Mouse (Mus musculus) hindbrain, embryonic 12.5 days (tissue): ENCODE results near the gene 9430007A20Rik. TPM values are rescaled to one million over a fixed set of nuclear protein-coding genes. Genes with fewer than 3 reads are reported as not detected.
"Not testable (repeated sequence)": the region's sequence is repeated elsewhere in the genome, so short reads cannot be mapped to it uniquely, and the experiment has no call there.

Experiments used
- ATAC-seq: fragments of 200-750 bp; cut with Nextera tagmentation; 2 replicates; pipeline ENCODE4 v1.8.0; 2017; ENCODE audit warnings: moderate TSS enrichment; ENCODE audit not compliant: low FRiP score
- H3K27ac ChIP-seq: fragments of 300-500 bp; sonication (generic); 2 replicates; pipeline ENCODE4 v1.5.1; 2016; ENCODE audit warnings: mild to moderate bottlenecking
- H3K27me3 ChIP-seq: fragments of 300-500 bp; sonication (generic); 2 replicates; pipeline ENCODE4 v1.6.1; 2016; ENCODE audit warnings: mild to moderate bottlenecking
- H3K36me3 ChIP-seq: fragments of 300-500 bp; sonication (generic); 2 replicates; pipeline ENCODE4 v1.6.1; 2016; ENCODE audit warnings: mild to moderate bottlenecking
- H3K4me1 ChIP-seq: fragments of 300-500 bp; sonication (generic); 2 replicates; pipeline ENCODE4 v1.6.1; 2016
- H3K4me2 ChIP-seq: fragments of 300-500 bp; sonication (generic); replicated peaks from 2 replicates; pipeline ENCODE4 v1.6.1; 2016; ENCODE audit warnings: mild to moderate bottlenecking
- H3K4me3 ChIP-seq: fragments of 300-500 bp; sonication (generic); 2 replicates; pipeline ENCODE4 v1.5.1; 2016; ENCODE audit warnings: mild to moderate bottlenecking
- H3K9ac ChIP-seq: fragments of 300-500 bp; sonication (generic); 2 replicates; pipeline ENCODE4 v1.6.1; 2016; ENCODE audit warnings: mild to moderate bottlenecking, moderate library complexity
- H3K9me3 ChIP-seq: fragments of 300-500 bp; sonication (generic); replicated peaks from 2 replicates; pipeline ENCODE4 v1.6.1; 2016; ENCODE audit warnings: mild to moderate bottlenecking
- WGBS: fragments of 180-500 bp; shearing (Covaris S2); methylation state at CpG from one replicate; pipeline ENCODE4 v1.1.7; 2016; 5-methylcytosine and 5-hydroxymethylcytosine counted together
- polyA plus RNA-seq: library from polyadenylated mRNA; unstranded; fragments of >200 nt; fragmentation: Nextera tagmentation; extraction: Ambion mirVana; gene quantifications from 2 replicates; pipeline ENCODE4 v1.2.1, GENCODE M21; 2016

9430007A20Rik gene
- not detected in 2 replicates for polyA plus RNA-seq

GRCm38 (mm10) chr4:144519522-144519921 lies at the start of gene 9430007A20Rik:
Gene 9430007A20Rik, plus strand, starts transcription at chr4:144519822.
- no peak for ATAC-seq
- Histone ChIP-seq H3K36me3 (no peaks in the 10 kb centered on the region), H3K27me3 (no peaks in the 10 kb centered on the region), H3K4me3 (no peak within 1 kb of the TSS), H3K4me2 (no peak within 1 kb of the TSS), H3K4me1 (no peaks in the 10 kb centered on the region), H3K9ac (no peak within 1 kb of the TSS), H3K27ac (no peak within 1 kb of the TSS), H3K9me3 (peaks cover 45% of the 10 kb centered on the region)
- WGBS = 77% methylated on average over 5 of the region's 5 CpGs

GRCm38 (mm10) chr4:144493331-144493730 lies 26.3 kb upstream of the 9430007A20Rik start:
- Histone ChIP-seq H3K36me3 (no peaks in the 10 kb centered on the region), H3K27ac (no peak overlapping the region), H3K9me3 (peaks cover 29% of the 10 kb centered on the region), H3K4me1 (no peaks in the 10 kb centered on the region), H3K4me3 (no peak overlapping the region), H3K9ac (no peak overlapping the region), H3K4me2 (no peak overlapping the region), H3K27me3 (no peaks in the 10 kb centered on the region)
- ATAC-seq = no peak

GRCm38 (mm10) chr4:144506518-144506917 lies 13.1 kb upstream of the 9430007A20Rik start:
- Histone ChIP-seq H3K4me1 (no peaks in the 10 kb centered on the region), H3K4me3 (no peak overlapping the region), H3K27me3 (no peaks in the 10 kb centered on the region), H3K36me3 (no peaks in the 10 kb centered on the region), H3K4me2 (no peak overlapping the region), H3K9ac (no peak overlapping the region), H3K27ac (no peak overlapping the region), H3K9me3 (peaks cover 31% of the 10 kb centered on the region)
- ATAC-seq = no peak
- 81% methylated on average over 1 of the region's 1 CpGs for WGBS

DNA sequence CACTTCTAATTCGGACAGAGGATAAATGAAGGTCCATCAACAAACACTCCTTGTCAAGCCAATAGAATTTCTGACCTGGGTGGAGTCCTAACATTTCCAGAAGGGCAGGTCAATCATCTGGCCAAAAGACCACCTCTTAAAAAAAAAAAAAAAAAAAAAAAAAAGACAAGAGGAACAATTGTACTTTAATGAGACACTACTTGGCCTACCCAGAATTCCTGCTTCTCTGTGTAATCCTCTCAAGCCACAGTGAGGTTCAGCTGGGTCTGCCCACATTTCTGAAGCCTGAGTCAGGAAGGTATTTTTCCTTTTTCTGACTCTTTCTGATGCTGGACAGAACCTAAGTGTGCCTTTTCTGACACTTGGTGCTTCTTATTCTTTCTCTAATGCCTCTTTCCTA lies 25.1 kb downstream of the 9430007A20Rik start:
- WGBS = 83% methylated on average over 1 of the region's 1 CpGs
- no peak overlapping the region for H3K9ac ChIP-seq
- H3K27ac ChIP-seq = no peak overlapping the region
- no peaks in the 10 kb centered on the region for H3K27me3 ChIP-seq
- H3K4me1 ChIP-seq = no peaks in the 10 kb centered on the region
- H3K4me2 ChIP-seq = no peak overlapping the region
- no peak for ATAC-seq
- H3K9me3 ChIP-seq = peaks cover 52% of the 10 kb centered on the region
- no peak overlapping the region for H3K4me3 ChIP-seq
- no peaks in the 10 kb centered on the region for H3K36me3 ChIP-seq

GRCm38 (mm10) chr4:144545339-144545738 lies 25.7 kb downstream of the 9430007A20Rik start:
- not testable (repeated sequence) for H3K9ac ChIP-seq, H3K27ac ChIP-seq, H3K4me3 ChIP-seq, H3K4me1 ChIP-seq, H3K27me3 ChIP-seq, H3K36me3 ChIP-seq, ATAC-seq, H3K4me2 ChIP-seq
- WGBS = 93% methylated on average over 13 of the region's 13 CpGs
- peaks cover 52% of the 10 kb centered on the region for H3K9me3 ChIP-seq

DNA sequence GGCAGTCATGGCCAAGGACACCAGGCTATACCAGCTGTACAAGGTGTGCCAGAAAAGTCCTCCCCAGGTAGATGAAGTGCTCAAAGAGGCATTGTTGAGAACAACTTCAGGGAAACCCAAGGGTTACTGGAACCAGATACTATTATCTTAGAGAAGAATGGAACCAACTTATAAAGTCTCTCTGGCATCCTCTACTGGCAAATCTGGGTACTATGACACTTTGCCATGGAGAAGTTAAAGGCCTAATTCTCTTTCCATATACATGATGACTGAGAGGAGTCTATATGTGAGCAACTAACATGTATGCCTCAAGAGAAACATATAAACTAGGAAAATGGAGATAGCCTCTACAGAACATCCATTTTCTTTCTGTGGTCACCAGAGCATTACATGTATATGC lies 31.5 kb downstream of the 9430007A20Rik start:
- Histone ChIP-seq H3K4me1 (no peaks in the 10 kb centered on the region), H3K9ac (no peak overlapping the region), H3K9me3 (peaks cover 48% of the 10 kb centered on the region), H3K4me2 (no peak overlapping the region), H3K4me3 (no peak overlapping the region), H3K27ac (no peak overlapping the region), H3K36me3 (no peaks in the 10 kb centered on the region), H3K27me3 (no peaks in the 10 kb centered on the region)
- no peak for ATAC-seq

GRCm38 (mm10) chr4:144559792-144560191 lies 40.2 kb downstream of the 9430007A20Rik start:
- H3K4me3 ChIP-seq = no peak overlapping the region
- no peak overlapping the region for H3K27ac ChIP-seq
- H3K36me3 ChIP-seq = no peaks in the 10 kb centered on the region
- no peak overlapping the region for H3K9ac ChIP-seq
- no peaks in the 10 kb centered on the region for H3K4me1 ChIP-seq
- no peak for ATAC-seq
- H3K4me2 ChIP-seq = no peak overlapping the region
- H3K9me3 ChIP-seq = peaks cover 77% of the 10 kb centered on the region
- H3K27me3 ChIP-seq = no peaks in the 10 kb centered on the region

GRCm38 (mm10) chr4:144561205-144561604 lies 41.6 kb downstream of the 9430007A20Rik start:
- Histone ChIP-seq H3K27me3 (no peaks in the 10 kb centered on the region), H3K27ac (no peak overlapping the region), H3K9ac (no peak overlapping the region), H3K4me1 (no peaks in the 10 kb centered on the region), H3K4me3 (no peak overlapping the region), H3K9me3 (peaks cover 76% of the 10 kb centered on the region), H3K36me3 (no peaks in the 10 kb centered on the region), H3K4me2 (no peak overlapping the region)
- WGBS = 66% methylated on average over 2 of the region's 2 CpGs
- ATAC-seq = no peak

- H3K9ac ChIP-seq = no peak within 1 kb of the TSS
- WGBS = 100% methylated on average over 1 of the region's 1 CpGs
- H3K27ac ChIP-seq = no peak within 1 kb of the TSS
- no peaks in the 10 kb centered on the region for H3K36me3 ChIP-seq
- no peak within 1 kb of the TSS for H3K4me3 ChIP-seq
- no peak for ATAC-seq
- H3K9me3 ChIP-seq = peaks cover 50% of the 10 kb centered on the region
- no peaks in the 10 kb centered on the region for H3K4me1 ChIP-seq
- no peaks in the 10 kb centered on the region for H3K27me3 ChIP-seq
- no peak within 1 kb of the TSS for H3K4me2 ChIP-seq
These were observed 45.4 kb downstream of the 9430007A20Rik start, which contains the start of gene Gm13124 for GRCm38 (mm10) chr4:144565034-144565433. Gene Gm13124, minus strand, starts transcription at chr4:144565134.

DNA sequence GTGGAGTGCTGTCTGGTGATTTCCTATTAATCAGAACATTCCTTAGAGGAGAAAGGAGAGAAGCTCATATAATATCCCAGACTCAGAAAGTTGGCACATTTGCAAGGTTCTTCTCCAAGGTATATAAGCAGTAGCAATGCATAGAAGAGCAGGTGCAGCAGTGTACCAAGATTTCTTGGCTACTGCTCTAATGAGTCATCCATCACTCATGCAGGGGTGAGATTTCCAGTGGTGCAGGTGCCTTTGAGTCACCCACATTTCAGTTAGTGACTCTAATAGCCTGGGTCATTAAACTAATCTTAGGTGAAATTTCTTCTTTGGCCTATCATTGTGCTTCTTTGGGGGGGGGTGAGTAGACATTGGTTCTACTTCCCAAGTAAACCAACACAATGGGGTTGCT lies 48.1 kb downstream of the 9430007A20Rik start:
- ATAC-seq = no peak
- H3K27me3 ChIP-seq = no peaks in the 10 kb centered on the region
- no peak overlapping the region for H3K4me2 ChIP-seq
- no peak overlapping the region for H3K4me3 ChIP-seq
- H3K9ac ChIP-seq = no peak overlapping the region
- no peaks in the 10 kb centered on the region for H3K36me3 ChIP-seq
- H3K4me1 ChIP-seq = no peaks in the 10 kb centered on the region
- peaks cover 24% of the 10 kb centered on the region for H3K9me3 ChIP-seq
- H3K27ac ChIP-seq = no peak overlapping the region

Other genes with a start within 250 kb of the 9430007A20Rik start
- gene Pramel5, start 239.3 kb upstream of the 9430007A20Rik start, polyA plus RNA-seq = not detected in 2 replicates
- not detected in 2 replicates for gene Gm13128, start 189.6 kb upstream of the 9430007A20Rik start, polyA plus RNA-seq
- gene Gm13119, start 161.9 kb upstream of the 9430007A20Rik start, polyA plus RNA-seq = not detected in 2 replicates
- not detected in 2 replicates for gene Pramef20, start 141.9 kb upstream of the 9430007A20Rik start, polyA plus RNA-seq
- gene Pramef12, start 111.4 kb upstream of the 9430007A20Rik start, polyA plus RNA-seq = 0.14 TPM in 1 of 2 replicates, not detected in the other
- 0.22 and 0.33 TPM in 2 replicates for gene 1700012P22Rik, start 81.0 kb upstream of the 9430007A20Rik start, polyA plus RNA-seq
- gene Gm9944, start 66.5 kb upstream of the 9430007A20Rik start, polyA plus RNA-seq = not detected in 2 replicates
- gene Aadacl3, start 56.1 kb upstream of the 9430007A20Rik start, polyA plus RNA-seq = not detected in 2 replicates
- gene Gm13124, start 45.3 kb downstream of the 9430007A20Rik start, polyA plus RNA-seq = not detected in 2 replicates
- not detected in 2 replicates for gene Aadacl4, start 93.9 kb downstream of the 9430007A20Rik start, polyA plus RNA-seq
- not detected in 2 replicates for gene Gm436, start 166.5 kb downstream of the 9430007A20Rik start, polyA plus RNA-seq
- gene Gm13178, start 201.6 kb downstream of the 9430007A20Rik start, polyA plus RNA-seq = not detected in 2 replicates